Mouse (Mus musculus) ES-E14 (cell line): Measurements from ENCODE around the gene Prrt1. TPM values are rescaled to one million over a fixed set of nuclear protein-coding genes. Genes with fewer than 3 reads are reported as not detected.

Experiments
- DNase-seq: peaks from one replicate; pipeline ENCODE4 v3.0.0-alpha.2; 2013; ENCODE audit warnings: low read depth, low spot score
- H3K27ac ChIP-seq: 2 replicates; pipeline ENCODE4 v1.5.1; 2012; ENCODE audit warnings: low read depth, mild to moderate bottlenecking, low read length, moderate library complexity, mixed read lengths; ENCODE audit not compliant: poor library complexity, insufficient read depth, severe bottlenecking
- H3K36me3 ChIP-seq: 2 replicates; pipeline ENCODE4 v1.6.1; 2012; ENCODE audit warnings: mild to moderate bottlenecking, low read length, moderate library complexity, mixed read lengths; ENCODE audit not compliant: control insufficient read depth, poor library complexity, insufficient read depth, severe bottlenecking
- H3K4me1 ChIP-seq, 2 experiments: fragments of 150-350 bp in 1 of 2; sonication (generic) in 1 of 2; 2 replicates each; pipeline ENCODE4 v1.6.1; 2012; ENCODE audit warnings: low read length in 2 of 2, mild to moderate bottlenecking in 1 of 2, mixed read lengths in 1 of 2; ENCODE audit not compliant: control insufficient read depth in 2 of 2, insufficient read depth in 2 of 2, poor library complexity in 1 of 2
- H3K4me3 ChIP-seq, 2 experiments: fragments of 150-350 bp in 1 of 2; sonication (generic) in 1 of 2; 2 replicates each; pipeline ENCODE4 v1.5.1; 2012; ENCODE audit warnings: low read length in 2 of 2, low read depth in 1 of 2, mild to moderate bottlenecking in 1 of 2, mixed read lengths in 1 of 2; ENCODE audit not compliant: insufficient read depth in 1 of 2, poor library complexity in 1 of 2, severe bottlenecking in 1 of 2
- H3K9ac ChIP-seq: 2 replicates; pipeline ENCODE4 v1.6.1; 2012; ENCODE audit warnings: low read depth, mild to moderate bottlenecking, low read length, mixed read lengths; ENCODE audit not compliant: poor library complexity, insufficient read depth, severe bottlenecking
- H3K9me3 ChIP-seq: fragments of 150-350 bp; sonication (generic); 2 replicates; pipeline ENCODE4 v1.6.1; 2012; ENCODE audit warnings: low read depth, mild to moderate bottlenecking, low read length; ENCODE audit not compliant: control insufficient read depth, insufficient read depth
- CHD2 ChIP-seq: IDR thresholded peaks from 2 replicates; pipeline ENCODE4 v1.6.1; 2014; ENCODE audit warnings: mild to moderate bottlenecking, low read depth, low read length, inconsistent platforms
- HCFC1 ChIP-seq: IDR thresholded peaks from 2 replicates; pipeline ENCODE4 v1.6.1; 2012; ENCODE audit warnings: low read length, inconsistent platforms, borderline replicate concordance; ENCODE audit not compliant: insufficient read depth
- MAFK ChIP-seq: IDR thresholded peaks from 2 replicates; pipeline ENCODE4 v1.6.1; 2014; ENCODE audit warnings: mild to moderate bottlenecking, low read depth, low read length, inconsistent platforms; ENCODE audit not compliant: insufficient read depth
- ZC3H11A ChIP-seq: IDR thresholded peaks from 2 replicates; pipeline ENCODE4 v1.6.1; 2012; ENCODE audit warnings: low read depth, mild to moderate bottlenecking, inconsistent platforms, low read length, borderline replicate concordance
- ZNF384 ChIP-seq: IDR thresholded peaks from 2 replicates; pipeline ENCODE4 v1.6.1; 2012; ENCODE audit warnings: low read depth, low read length, inconsistent platforms
- in situ Hi-C, 2 experiments: fragments of 600-800 bp; cut with MboI; formaldehyde crosslinking; loops; one replicate each; pipeline ENCODE4 v1.15.1; 2025; ENCODE audit warnings: low sequenced_read_pairs in 2 of 2, inconsistent platforms in 1 of 2; ENCODE audit not compliant: unreplicated experiment in 2 of 2
- total RNA-seq: library from RNA; depleted of rRNA; stranded (reverse); fragments of 300-350 nt; gene quantifications from 2 replicates; pipeline ENCODE4 v1.2.3, GENCODE M21; 2012

Prrt1 gene
- total RNA-seq, 1 experiment = 0.13 TPM

DNA sequence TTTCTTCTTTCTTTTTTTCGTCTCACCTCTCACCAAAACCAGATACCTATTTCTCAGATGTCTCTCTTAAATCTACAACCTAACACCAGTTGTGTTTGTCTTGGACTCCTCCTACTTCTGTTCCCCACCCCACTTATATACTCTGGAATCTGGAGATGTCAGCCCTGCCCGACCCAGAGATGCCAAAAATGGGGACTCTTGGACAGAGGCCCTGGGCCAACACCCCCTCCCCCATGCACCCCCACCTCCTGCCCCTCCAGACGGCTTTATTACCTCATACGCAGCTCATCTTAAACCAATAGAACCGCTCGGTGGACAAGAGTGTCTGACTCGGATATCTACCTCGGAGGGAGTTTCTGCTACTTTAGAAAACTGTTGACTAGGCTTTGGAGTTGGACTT lies 33.2 kb upstream of the Prrt1 start:
- no peak for TF ChIP-seq ZNF384
- TF ChIP-seq CHD2 = no peak
- TF ChIP-seq HCFC1 = no peak
- no peak for TF ChIP-seq MAFK
- TF ChIP-seq ZC3H11A = no peak
- Histone ChIP-seq H3K4me1 (peaks cover 5 to 23% of the 10 kb centered on the region in 2 experiments), H3K27ac (no peak overlapping the region), H3K9me3 (no peaks in the 10 kb centered on the region), H3K4me3 (no peak overlapping the region), H3K9ac (no peak overlapping the region), H3K36me3 (peaks cover 28% of the 10 kb centered on the region)
- in situ Hi-C loops = no loop called here
- DNase-seq = no peak

DNA sequence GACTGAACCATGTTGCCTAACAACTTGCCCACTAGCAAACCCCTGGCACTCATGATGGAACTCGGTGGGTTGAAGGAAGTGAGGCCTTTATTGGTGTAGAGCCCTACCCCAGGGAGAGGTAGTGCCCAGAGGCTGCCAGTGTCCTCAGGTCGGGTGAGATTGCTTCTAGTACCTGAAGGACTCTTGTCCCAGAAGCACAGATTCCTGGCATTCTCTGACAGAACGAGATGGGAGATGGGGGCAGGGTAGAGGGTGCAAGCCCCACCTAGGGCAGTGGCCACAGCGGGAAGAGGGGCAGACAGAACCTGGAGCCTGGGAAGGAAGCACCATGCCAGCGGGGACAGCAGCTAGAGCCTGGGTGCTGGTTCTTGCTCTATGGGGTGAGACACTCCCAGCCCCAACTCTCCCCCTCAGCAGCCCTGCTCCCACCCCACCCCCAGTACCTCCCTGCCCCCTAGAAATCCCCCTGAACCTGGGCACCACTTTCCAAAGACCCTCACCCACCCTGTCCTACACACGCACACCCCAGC lies 31.7 kb upstream of the Prrt1 start, which contains the start of gene Ager:
Gene Ager (plus strand): TSS at position 297 of the 530 bp plus-strand sequence.
- H3K9ac ChIP-seq = no peak within 1 kb of the TSS

DNA sequence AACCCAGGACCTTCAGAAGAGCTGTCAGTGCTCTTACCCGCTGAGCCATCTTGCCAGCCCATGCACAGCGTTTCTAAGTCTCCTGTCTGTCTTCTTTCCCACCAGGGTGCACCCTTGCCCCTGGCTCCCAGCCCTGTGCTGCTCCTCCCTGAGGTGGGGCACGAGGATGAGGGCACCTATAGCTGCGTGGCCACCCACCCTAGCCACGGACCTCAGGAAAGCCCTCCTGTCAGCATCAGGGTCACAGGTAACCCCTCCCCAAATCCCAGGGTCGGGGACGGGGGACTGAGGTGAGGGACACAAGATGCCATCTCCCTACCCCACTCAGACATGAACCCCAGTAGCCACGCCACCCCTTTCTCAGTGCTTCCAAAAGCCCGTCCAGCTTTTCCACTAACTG lies 29.4 kb upstream of the Prrt1 start:
- in situ Hi-C loops = no loop called here
- H3K4me3 ChIP-seq = no peak overlapping the region
- no peaks in the 10 kb centered on the region for H3K9me3 ChIP-seq
- H3K36me3 ChIP-seq = peaks cover 19% of the 10 kb centered on the region
- H3K9ac ChIP-seq = no peak overlapping the region
- no peak for DNase-seq
- peaks cover 0 to 12% of the 10 kb centered on the region in 2 experiments; a peak in 2 of 4 replicates for H3K4me1 ChIP-seq
- no peak overlapping the region for H3K27ac ChIP-seq
- TF ChIP-seq ZNF384 (no peak), MAFK (no peak), HCFC1 (no peak), ZC3H11A (no peak), CHD2 (no peak)

More for the DNA sequence above, 31.7 kb upstream of the Prrt1 start, which contains the start of gene Ager:
- H3K36me3 ChIP-seq = peaks cover 28% of the 10 kb centered on the region
- TF ChIP-seq ZNF384 = no peak
- TF ChIP-seq ZC3H11A = no peak
- TF ChIP-seq HCFC1 = no peak
- no peak for TF ChIP-seq CHD2
- TF ChIP-seq MAFK = no peak
- in situ Hi-C loops = no loop called here
- no peak for DNase-seq
- H3K4me1 ChIP-seq = peaks cover 5 to 23% of the 10 kb centered on the region in 2 experiments
- H3K4me3 ChIP-seq = no peak within 1 kb of the TSS
- no peaks in the 10 kb centered on the region for H3K9me3 ChIP-seq
- H3K27ac ChIP-seq = no peak within 1 kb of the TSS

DNA sequence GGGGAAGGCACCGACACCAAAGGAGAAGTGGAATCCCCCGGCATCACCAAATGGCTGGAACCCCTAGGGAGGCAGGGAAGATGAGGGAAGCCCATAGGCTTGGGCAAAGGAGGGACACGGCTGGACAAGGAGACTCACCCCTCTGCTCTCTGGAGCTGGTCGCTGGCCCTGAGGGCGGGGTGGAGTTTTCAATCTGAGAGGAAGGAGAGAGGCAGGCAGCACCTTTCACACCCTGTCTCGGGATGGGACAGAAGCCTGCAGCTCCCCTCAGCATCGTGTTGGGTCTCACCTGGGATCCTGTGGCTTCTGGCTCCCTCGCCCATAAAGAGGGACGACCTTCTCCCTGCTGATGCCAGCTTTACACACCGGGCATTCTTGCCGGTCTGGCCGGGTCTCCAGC lies 27.5 kb upstream of the Prrt1 start:
- H3K4me1 ChIP-seq = peaks cover 0 to 13% of the 10 kb centered on the region in 2 experiments; a peak in 1 of 4 replicates
- DNase-seq = no peak
- H3K27ac ChIP-seq = no peak overlapping the region
- no peaks in the 10 kb centered on the region for H3K9me3 ChIP-seq
- TF ChIP-seq MAFK (no peak), ZNF384 (no peak), ZC3H11A (no peak), HCFC1 (no peak), CHD2 (no peak)
- no peak overlapping the region for H3K4me3 ChIP-seq
- H3K36me3 ChIP-seq = peaks cover 9% of the 10 kb centered on the region
- no peak overlapping the region for H3K9ac ChIP-seq
- in situ Hi-C loops = no loop called here
